Mouse (Mus musculus): ENCODE results near the gene Rpp25.

The Rpp25 gene

DNA sequence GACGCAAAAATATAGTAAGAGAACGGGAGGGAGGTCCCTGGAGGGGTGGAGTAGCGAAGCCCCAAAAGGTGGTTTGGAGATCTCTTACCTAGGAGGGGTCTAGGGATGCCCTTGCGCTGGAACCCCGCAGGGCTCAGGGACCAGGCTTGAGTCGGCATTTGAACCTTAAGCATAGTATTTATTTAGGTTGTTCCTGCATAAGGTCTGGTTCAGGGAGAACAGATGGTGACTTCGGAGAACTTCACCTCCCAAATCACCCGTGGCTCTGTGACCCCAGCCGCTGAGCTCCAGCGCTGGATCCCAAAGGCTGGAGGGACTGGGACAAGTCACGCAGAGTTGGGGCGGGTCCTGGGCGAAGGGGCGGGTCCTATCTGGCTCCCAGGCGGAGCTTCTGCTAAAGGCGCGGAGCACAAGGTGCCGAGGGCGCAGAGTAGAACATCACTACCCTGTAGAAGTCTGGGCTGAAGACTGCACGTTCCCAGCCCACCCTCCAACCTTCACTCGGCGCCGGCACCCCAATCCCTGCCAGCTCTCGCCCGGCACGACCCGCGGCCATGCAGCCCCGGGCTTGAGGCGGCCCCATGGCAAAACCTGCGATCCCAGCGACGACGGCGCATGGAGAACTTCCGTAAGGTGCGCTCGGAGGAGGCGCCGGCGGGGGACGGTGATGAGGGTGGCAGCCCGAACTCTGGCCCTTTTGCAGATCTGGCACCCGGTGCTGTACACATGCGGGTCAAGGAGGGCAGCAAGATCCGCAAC, at the start of gene Rpp25:
Gene Rpp25 (plus strand): TSS at position 405 of the 759 bp plus-strand sequence.
- peak; percentile 79 for DNase-seq

DNA sequence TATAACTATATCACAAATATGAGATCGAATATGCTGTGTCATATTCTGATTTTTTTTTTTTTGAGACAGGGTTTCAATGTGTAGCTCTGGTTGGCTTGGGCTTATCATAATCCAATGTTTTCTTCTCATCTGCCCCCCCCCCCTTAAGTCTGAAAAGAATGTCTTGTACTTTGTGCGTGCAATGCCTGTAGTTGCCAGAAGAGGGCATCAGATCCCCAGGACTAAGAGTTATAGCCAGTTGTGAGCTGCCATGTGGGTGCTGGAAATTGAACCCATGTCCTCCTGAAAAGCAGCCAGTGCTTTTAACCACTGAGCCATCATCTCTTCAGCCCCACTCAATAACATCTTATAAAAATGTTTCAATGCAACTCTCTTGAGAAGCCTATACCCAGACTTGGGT, 44.1 kb upstream of the Rpp25 start:
- DNase-seq, result no peak

DNA sequence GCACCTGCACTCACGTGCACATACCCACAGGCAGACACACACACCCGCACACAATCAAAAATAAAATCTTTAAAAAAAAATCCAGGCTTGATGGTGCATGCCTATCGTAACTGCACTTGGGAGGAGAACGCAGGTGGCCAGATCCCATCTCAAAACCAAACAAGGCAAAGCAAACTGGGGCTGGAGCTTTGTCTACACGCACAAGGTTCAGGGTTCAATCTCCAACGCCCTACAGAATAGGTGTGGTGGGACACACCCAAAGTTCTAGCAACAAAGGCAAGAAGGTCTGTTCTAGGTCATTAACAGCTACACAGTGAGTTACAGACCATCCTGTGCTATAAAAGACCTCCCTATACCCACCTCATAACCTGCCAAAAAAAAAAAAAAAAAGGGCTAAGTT, 41.0 kb upstream of the Rpp25 start:
- no peak for DNase-seq

DNA sequence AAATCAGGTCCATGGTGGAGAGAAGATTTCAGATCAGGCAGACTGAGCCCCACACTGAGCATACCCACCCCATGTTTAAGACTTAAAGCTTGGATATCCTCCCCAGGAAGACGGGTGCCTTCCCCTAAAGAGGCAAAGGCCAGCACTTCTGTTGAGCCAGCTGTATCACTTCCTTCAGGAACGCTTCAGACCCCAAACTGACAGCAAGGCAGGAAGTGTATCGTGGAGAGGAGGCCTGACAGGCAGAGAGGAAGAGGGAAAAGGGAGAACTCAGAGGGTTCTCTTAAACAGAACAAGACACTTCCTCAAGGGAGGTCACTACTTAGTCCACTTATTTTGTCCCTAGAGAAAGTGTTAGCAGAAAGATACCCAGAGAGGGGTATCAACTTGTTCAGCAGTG, 37.7 kb upstream of the Rpp25 start:
- no peak for DNase-seq

DNA sequence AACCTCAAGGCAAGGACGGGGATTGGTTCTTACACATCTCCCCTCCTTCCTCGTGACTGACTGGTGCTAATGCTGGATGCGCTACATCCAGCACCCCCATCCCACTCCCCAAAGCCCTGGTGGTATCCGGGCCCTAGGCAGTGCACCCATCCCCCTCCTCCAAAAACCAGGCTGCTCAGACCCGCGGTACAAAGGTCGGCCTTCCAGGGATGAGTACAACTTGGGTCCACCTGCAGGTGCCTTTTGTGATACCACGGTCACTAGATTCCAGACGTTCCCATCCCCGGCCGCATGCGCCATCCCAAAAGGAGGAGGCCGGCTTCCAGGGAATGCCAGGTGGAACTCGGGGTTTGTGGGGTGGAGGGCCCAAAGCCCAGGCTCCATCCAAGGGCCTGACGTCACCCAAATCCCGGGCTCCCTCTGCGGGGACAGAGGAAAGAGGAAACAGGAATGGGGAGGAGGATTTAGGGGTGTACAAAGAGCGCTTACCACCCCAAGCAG, 36.5 kb upstream of the Rpp25 start:
- peak; percentile 49 for DNase-seq

DNA sequence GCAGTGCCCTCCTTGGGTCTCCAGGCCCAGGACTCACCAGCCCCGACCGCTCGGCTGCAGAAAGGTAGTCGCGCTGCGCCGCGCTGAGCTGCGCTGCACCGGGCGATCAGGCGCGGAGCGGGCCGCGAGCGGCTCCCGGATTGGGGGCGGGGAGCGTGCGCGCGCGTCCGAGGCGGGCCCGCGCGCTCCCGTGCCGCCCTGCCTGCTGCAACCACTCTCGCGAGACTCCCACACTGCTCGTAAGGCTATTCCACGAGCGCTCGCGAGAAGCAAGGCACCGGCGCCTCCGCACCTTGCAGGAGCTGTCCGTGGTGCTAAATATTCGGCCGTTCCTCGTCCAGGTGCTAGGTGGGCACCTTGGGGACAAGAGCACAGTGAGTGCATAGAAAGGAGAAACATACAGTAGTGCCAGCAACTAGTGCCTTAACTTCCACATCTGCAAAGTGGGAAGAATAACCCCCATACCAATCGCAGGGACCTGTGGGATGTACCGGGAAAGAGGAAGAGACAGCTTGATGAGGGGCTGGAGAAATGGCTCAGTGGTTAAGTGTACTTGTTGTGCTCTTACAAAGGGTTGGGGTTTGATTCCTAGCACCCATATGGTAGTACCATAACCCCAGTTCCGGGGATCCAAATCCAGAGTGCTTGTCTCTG, 35.8 kb upstream of the Rpp25 start, which contains the start of gene Scamp5:
Gene Scamp5 (minus strand): TSS at position 165 of the 654 bp plus-strand sequence.
- peak; percentile 92 for DNase-seq

DNA sequence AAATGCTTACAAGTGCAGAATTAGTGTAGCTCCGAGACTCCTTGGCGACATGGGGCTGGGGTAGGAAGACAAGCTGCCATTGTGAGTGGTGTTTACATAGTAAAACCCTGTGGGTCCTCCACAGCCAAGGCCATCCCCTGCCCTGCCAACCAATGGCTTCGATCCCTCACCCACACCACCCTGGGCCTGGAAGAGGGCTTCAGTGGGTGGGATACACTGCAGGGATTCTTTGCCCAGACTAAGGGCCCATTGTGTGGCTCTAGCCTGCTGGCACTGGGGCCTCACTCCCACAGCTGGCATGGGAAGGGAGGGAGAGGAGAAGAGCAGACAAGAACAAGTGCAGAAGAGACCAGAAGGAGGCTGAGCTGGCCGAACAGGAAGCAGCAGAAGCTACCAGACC, 34.9 kb upstream of the Rpp25 start:
- peak; percentile 75 for DNase-seq

DNA sequence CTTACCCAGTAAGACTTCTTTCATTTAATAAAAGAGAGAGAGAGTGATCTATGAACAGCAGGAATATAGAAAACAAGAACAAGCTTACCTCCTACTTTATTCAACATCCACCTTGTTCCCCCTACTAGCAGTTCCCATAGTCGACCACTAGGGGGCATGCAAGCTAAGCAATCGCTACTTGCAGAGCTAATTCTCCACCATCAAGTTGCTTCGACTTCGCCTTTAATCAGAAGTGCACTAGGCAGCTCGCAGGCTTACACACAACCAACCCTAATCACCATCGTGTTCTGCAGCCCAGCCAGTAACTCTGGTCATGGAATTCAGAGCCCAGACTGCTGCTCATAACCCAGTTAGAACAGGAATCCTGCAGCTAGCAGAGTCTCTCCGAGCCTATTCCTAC, 18.1 kb upstream of the Rpp25 start:
- peak; percentile 85 for DNase-seq

DNA sequence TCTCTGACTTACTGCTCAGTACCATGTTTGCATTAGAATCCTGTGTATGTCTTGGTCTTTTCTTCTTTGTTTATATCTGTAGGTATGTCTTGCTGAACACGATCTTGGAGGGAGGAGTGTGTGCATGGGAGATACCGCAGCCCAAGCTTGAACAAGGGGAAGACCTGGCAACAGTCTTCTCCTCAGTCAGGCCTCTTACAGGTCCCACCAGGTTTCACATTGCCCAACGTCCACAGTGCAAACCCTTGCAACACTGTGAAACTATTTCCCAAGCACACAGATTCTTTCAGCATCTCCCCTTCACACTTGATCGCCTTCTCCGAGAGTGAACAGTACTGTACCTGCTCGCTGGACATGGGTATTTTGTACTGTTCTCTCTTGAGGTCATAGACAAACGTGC, 16.0 kb upstream of the Rpp25 start:
- DNase-seq, result no peak

DNA sequence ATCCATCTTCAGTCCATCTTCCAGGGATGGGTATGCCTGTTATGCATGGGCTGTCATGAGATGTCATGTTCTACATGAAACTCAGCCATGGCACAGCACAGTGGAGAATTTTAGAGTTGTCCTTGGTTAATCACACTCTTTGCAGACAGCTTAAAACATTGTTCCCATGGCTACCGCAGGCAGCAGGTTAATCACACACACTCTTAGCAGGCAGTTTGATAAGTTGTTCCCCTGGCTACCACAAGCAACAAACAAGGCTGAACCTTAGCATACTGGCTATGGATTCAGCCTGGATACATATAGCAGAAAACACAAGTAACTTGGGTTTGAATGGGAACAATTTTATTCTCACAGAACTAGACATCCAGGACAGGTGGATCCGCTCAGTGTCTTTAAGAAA, 10.3 kb upstream of the Rpp25 start:
- DNase-seq, result no peak

DNA sequence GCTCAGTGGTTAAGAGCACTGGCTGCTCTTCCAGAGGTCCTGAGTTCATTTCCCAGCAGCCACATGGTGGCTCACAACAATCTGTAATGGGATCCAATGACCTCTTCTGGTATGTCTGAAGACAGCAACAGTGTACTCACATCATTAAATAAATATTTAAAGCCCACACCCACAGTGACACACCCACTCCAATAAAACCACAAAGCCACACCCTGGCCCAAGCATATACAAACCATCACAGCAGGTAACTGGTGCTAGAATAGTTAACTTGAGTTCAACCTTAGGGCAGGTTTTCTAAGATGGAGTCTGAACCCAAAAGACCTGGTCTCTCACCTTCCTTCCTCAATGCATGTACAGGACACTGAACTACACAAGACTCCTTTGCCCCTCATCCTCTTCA, 8.9 kb upstream of the Rpp25 start:
- no peak for DNase-seq

DNA sequence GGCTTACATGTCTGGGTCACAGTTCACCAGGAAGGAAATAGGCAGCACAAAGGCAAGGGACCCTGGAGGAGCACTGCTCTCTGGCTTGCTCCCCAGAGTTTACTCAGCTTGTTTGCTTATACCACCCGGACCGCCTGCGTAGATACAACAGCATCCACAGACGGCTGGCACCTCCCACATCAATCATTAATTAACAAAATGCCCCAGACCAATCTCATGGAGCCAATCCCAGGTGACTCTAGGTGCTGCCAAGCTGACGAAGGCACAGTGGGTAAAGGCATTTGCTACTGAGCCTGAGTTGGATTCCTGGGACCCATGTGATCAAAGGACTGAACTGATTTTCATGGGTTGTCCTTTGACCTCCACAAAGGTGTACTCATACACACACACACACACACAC, 6.6 kb upstream of the Rpp25 start:
- no peak for DNase-seq

DNA sequence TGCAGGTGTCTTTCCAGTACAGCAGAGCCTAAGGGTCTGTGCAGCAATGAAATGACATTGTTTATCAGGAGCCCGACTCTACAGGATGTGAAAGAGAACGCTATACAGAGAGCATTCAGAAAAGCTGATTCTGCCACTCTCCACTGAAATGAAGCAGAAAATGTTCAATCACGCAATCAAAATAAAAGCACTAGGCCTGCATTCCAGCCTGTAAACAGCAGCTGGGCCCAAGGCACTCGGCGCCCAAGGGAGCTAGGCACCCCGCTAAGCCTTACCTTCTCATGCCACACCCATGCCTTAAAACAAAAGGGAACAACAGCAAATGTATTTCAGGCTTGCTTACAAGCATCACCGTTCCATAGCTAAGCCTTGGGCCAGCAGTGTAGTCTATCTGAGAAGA, 5.3 kb upstream of the Rpp25 start:
- DNase-seq, result no peak

DNA sequence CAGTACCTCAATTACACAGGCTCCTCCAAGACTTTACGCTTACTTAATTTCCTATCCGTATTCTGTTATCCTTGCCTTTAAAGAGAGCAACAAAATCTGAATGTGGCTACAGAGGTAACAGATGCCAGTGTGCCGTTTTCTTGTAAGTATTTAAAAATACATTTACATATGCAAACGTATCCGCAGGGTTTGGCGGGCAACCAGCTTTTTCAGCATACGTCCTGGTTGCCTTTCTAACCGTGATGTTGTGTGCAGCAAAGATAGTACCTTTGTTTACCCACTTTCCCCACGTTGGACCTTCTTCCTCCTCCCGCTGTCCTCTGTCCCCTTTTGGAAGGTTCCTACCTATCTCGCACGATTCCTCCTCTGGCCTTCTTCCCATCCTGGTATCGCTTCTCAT, 2.4 kb upstream of the Rpp25 start:
- peak; percentile 39 for DNase-seq

DNA sequence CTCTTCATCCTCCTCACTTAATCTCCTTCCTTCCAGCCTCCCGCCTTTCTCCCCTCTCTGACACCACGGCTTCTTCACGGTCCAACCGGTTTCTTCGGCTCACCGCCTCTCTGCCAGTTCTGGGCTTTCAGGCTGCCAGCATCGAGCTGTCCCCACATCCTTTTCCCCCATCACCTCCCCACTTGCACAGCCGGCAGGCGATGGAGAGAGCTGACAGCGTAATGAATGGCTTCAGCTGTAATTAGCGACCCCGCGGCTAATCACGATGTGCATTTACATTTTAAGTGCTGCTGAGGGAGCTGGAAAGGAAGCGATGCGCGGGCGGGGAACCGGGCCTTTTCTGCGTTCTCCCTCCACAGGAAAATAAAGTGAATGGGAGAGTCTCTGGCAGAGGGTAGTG, 2.0 kb upstream of the Rpp25 start:
- peak; percentile 71 for DNase-seq

DNA sequence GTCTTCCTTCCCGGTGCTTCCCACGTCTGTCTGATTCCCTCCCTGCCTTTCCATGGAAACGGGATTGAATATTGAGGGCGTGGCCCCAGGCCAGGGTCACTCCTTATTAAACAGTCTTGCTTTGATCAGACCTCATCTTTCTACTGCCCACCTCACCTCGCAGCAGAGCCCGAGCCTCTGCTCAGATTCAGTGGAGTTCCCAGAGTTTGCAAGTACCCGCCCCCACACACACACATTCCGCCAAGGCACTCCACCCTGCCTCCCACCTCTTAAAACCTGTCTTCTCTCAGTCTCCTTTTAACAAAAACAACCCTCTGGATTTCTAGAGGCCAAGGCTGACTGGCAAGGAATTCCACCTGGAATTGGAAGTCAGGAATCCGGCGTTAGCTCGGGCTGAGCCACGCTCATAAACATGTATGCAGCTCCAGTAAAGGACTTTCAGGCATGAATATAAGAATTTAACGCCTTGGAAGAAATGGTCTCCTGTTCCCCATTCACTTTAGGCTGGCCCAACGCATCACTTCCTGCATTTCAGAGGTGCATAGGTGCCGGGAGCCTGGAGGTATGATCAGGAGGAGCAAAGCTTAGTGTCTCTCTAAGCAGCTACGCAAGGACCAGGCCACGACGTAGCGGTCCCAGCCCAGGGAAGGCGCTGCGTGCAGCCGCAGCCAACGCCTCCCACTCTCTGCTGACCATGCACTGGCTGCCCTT, 760 bp upstream of the Rpp25 start:
- DNase-seq, result peak; percentile 47

DNA sequence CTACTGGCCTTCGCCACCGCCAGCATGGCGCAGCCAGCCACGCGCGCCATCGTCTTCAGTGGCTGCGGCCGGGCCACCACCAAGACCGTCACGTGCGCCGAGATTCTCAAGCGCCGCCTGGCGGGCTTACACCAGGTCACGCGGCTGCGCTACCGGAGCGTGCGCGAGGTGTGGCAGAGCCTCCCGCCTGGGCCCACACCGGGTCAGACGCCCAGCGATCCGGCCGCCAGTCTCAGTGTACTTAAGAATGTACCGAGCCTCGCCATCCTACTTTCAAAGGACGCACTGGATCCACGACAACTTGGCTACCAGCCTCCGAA, 515 bp downstream of the Rpp25 start:
- peak; percentile 65 for DNase-seq

DNA sequence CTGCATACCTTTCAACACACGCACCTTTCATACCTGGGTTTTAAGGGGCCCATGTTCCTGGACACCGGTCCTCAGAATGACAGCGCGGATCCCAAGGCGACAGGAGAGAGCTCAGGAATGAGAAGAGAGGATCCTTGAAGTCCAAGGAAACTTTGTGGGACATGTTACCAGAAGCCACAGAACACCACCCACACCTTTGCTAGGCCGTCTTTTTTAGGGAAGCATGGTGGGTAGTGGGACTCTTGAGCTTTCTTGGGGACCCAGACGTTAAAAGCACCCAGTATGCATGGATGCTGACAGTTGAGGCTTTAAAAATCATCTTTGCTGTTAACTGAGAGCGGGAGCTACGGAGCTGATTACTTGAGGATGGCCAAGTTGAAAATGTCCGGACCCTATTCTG, 1.1 kb downstream of the Rpp25 start:
- DNase-seq, result no peak

DNA sequence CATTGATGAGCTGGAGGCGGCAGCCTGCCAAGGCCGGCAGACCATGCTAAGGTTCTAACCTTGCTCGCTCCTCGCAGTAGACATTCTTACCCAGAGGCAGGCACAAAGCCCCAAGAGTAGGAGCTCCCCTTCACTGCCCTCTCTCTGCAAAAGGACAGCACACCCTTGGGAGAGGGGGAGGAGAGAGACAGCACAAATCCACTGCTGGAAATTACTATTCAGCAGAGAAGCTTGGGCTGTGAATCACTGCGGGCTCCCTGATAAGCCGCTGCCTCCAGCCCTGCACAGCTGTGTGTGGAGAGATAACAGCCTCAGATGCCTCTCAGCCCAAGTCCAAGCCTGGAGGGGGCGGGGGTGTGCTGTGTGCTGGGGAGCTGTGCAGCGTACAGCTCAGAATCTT, 1.9 kb downstream of the Rpp25 start:
- DNase-seq, result peak; percentile 84

DNA sequence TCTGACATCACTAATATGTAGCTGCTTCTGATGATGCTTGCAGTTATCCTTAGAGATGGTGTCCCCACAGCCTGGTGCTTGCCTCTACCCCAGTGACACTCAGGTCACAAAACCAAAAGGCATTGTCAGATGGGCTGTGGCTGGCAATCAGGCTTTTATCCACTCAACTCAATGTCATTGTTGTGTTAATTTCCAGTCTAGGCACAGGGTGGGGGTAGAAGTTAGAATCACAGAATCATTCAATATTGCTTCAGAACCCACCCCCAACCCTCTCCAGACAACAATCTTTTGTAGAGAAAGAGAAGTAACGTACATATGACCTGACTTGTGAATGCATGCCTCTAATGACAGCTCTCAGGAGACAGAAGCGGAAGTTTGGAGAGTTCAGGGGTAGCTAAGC, 6.8 kb downstream of the Rpp25 start:
- no peak for DNase-seq

DNA sequence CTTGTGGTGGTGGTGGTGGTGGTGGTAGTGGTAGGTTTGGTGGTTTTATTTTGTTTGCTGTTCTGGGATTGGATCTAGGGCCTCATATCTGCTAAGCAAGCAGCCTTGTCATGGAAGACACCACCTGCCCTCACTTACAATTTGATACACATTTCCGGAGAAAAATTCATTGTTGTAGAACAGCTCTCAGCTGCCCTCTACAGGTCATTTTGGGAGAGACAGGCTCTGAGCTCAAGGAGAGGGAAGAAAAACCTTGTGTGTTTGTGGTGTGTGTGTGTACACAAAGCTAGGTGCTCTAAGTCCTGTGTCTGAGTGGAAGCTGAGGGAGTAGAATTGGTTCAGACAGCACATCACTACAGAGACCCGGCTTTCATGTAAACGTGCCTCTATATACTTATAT, 13.3 kb downstream of the Rpp25 start:
- peak; percentile 54 for DNase-seq

DNA sequence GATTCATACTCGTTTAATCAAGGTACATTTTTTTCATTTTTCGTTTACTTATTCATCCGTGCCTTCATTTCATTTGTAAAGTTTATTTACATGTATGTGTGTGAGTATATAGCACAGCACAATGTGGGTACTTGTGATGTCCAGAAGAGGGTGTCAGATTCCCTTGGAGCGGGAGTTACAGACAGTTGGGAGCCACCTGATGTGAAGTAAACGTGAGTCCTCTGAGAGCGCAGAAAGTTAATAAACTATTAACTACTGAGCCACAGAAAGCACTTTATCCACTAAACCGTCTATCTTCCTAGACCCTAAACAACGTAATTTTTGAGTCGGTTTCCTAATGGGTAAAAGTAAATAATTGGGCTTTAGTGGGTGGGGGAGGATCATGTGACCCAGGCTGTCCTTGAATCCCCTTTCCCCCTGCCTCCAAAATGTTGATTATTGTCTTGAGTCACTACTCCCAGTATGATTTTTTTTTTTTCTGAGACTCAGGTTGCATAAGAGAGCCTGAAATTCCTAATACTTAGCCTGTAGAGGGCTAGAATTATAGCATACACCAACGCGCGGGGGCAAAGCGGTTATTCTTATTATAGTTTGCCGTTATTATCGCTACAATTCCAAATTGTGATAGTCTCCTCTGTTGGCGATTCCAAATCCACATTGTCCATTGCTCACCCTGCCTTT, 16.7 kb downstream of the Rpp25 start:
- no peak for DNase-seq

Measured in right cerebral cortex, adult 18-20 months (tissue).